Mouse (Mus musculus): Measurements from ENCODE around the gene Pphln1. TPM values are rescaled to one million over a fixed set of nuclear protein-coding genes. Genes with fewer than 3 reads are reported as not detected.

Pphln1 gene
- total and polyA plus RNA-seq, 2 experiments from 2014 or later: 32.3 to 37.9 TPM

- Histone ChIP-seq H3K27me3 (ENCODE audit: insufficient read depth, low read length) (no peaks in the 10 kb centered on the region), H3K4me2 (ENCODE audit: low read depth) (no peak overlapping the region), H3K4me3 (ENCODE audit: low read depth, low read length) (no peak overlapping the region), H3K27ac (ENCODE audit: low read depth, low read length) (no peak overlapping the region), H3K36me3 (ENCODE audit: insufficient read depth) (no peaks in the 10 kb centered on the region; the same call in 1 of the 2 replicates), H3K4me1 (ENCODE audit: insufficient read depth) (no peaks in the 10 kb centered on the region), H3K9ac (no peak overlapping the region), H3K9me3 (ENCODE audit: low read length) (no peaks in the 10 kb centered on the region)
- DNase-seq (no peak), ATAC-seq (no peak)
- 87% methylated on average over 4 of the region's 4 CpGs for WGBS
- no peak for TF ChIP-seq CTCF (IDR thresholded peaks at IDR 0.05; ENCODE audit: low read depth)
Observed at GRCm38 (mm10) chr15:93489597-93489996, 91.4 kb downstream of the Pphln1 start.

GRCm38 (mm10) chr15:93494700-93495099, 96.5 kb downstream of the Pphln1 start:
- Histone ChIP-seq H3K36me3 (ENCODE audit: insufficient read depth) (peaks cover 3% of the 10 kb centered on the region), H3K4me3 (ENCODE audit: low read depth, low read length) (no peak overlapping the region), H3K9ac (no peak overlapping the region), H3K27me3 (ENCODE audit: insufficient read depth, low read length) (no peaks in the 10 kb centered on the region), H3K27ac (ENCODE audit: low read depth, low read length) (no peak overlapping the region), H3K4me2 (ENCODE audit: low read depth) (no peak overlapping the region), H3K9me3 (ENCODE audit: low read length) (no peaks in the 10 kb centered on the region), H3K4me1 (ENCODE audit: insufficient read depth) (no peaks in the 10 kb centered on the region)
- TF ChIP-seq CTCF (IDR thresholded peaks at IDR 0.05; ENCODE audit: low read depth): no peak
- ATAC-seq (no peak), DNase-seq (no peak)
- 89% methylated on average over 7 of the region's 7 CpGs for WGBS

- Histone ChIP-seq H3K27ac (ENCODE audit: low read depth, low read length) (no peak overlapping the region), H3K4me2 (ENCODE audit: low read depth) (no peak overlapping the region), H3K36me3 (ENCODE audit: insufficient read depth) (peaks cover 33% of the 10 kb centered on the region), H3K27me3 (ENCODE audit: insufficient read depth, low read length) (no peaks in the 10 kb centered on the region), H3K9me3 (ENCODE audit: low read length) (no peaks in the 10 kb centered on the region), H3K4me1 (ENCODE audit: insufficient read depth) (no peaks in the 10 kb centered on the region), H3K9ac (no peak overlapping the region), H3K4me3 (ENCODE audit: low read depth, low read length) (no peak overlapping the region)
- WGBS: 50% methylated on average over 9 of the region's 9 CpGs
- no peak for TF ChIP-seq CTCF (IDR thresholded peaks at IDR 0.05; ENCODE audit: low read depth)
- DNase-seq (no peak), ATAC-seq (no peak)
Observed at GRCm38 (mm10) chr15:93499866-93500265, 101.7 kb downstream of the Pphln1 start.

- Histone ChIP-seq H3K9me3 (ENCODE audit: low read length) (no peaks in the 10 kb centered on the region), H3K4me1 (ENCODE audit: insufficient read depth) (no peaks in the 10 kb centered on the region), H3K27ac (ENCODE audit: low read depth, low read length) (no peak overlapping the region), H3K4me3 (ENCODE audit: low read depth, low read length) (no peak overlapping the region), H3K27me3 (ENCODE audit: insufficient read depth, low read length) (no peaks in the 10 kb centered on the region), H3K36me3 (ENCODE audit: insufficient read depth) (peaks cover 36% of the 10 kb centered on the region), H3K9ac (no peak overlapping the region), H3K4me2 (ENCODE audit: low read depth) (no peak overlapping the region)
- peak; percentile 11; the same call in 1 of the 2 replicates for TF ChIP-seq CTCF (IDR thresholded peaks at IDR 0.05; ENCODE audit: low read depth)
- DNase-seq: no peak
- no peak for ATAC-seq
- 95% methylated on average over 9 of the region's 9 CpGs for WGBS
Observed at GRCm38 (mm10) chr15:93502703-93503102, 104.6 kb downstream of the Pphln1 start.

- WGBS: 90% methylated on average over 35 of the region's 35 CpGs
Observed at GRCm38 (mm10) chr15:93503201-93503745, 105.1 kb downstream of the Pphln1 start.

GRCm38 (mm10) chr15:93504808-93505207, 106.7 kb downstream of the Pphln1 start:
- H3K4me1 ChIP-seq (ENCODE audit: insufficient read depth): no peaks in the 10 kb centered on the region
- ATAC-seq: no peak
- H3K27me3 ChIP-seq (ENCODE audit: insufficient read depth, low read length): no peaks in the 10 kb centered on the region
- no peak overlapping the region for H3K27ac ChIP-seq (ENCODE audit: low read depth, low read length)
- H3K4me3 ChIP-seq (ENCODE audit: low read depth, low read length): no peak overlapping the region
- no peak overlapping the region for H3K9ac ChIP-seq
- 92% methylated on average over 17 of the region's 17 CpGs for WGBS
- H3K36me3 ChIP-seq (ENCODE audit: insufficient read depth): peaks cover 32% of the 10 kb centered on the region
- no peak overlapping the region for H3K4me2 ChIP-seq (ENCODE audit: low read depth)
- TF ChIP-seq CTCF (IDR thresholded peaks at IDR 0.05; ENCODE audit: low read depth): no peak
- DNase-seq: no peak
- H3K9me3 ChIP-seq (ENCODE audit: low read length): no peaks in the 10 kb centered on the region

More at GRCm38 (mm10) chr15:93503201-93503745, 105.1 kb downstream of the Pphln1 start:
- Histone ChIP-seq H3K36me3 (ENCODE audit: insufficient read depth) (peaks cover 36% of the 10 kb centered on the region), H3K9me3 (ENCODE audit: low read length) (no peaks in the 10 kb centered on the region), H3K27me3 (ENCODE audit: insufficient read depth, low read length) (no peaks in the 10 kb centered on the region), H3K4me2 (ENCODE audit: low read depth) (no peak overlapping the region), H3K9ac (no peak overlapping the region), H3K4me3 (ENCODE audit: low read depth, low read length) (no peak overlapping the region), H3K4me1 (ENCODE audit: insufficient read depth) (no peaks in the 10 kb centered on the region), H3K27ac (ENCODE audit: low read depth, low read length) (no peak overlapping the region)
- ATAC-seq (no peak), DNase-seq (no peak)
- no peak for TF ChIP-seq CTCF (IDR thresholded peaks at IDR 0.05; ENCODE audit: low read depth)

- WGBS: 29% methylated on average over 12 of the region's 12 CpGs
- Histone ChIP-seq H3K4me1 (ENCODE audit: insufficient read depth) (no peaks in the 10 kb centered on the region; the same call in 1 of the 2 replicates), H3K9ac (no peak overlapping the region), H3K27ac (ENCODE audit: low read depth, low read length) (no peak overlapping the region), H3K36me3 (ENCODE audit: insufficient read depth) (no peaks in the 10 kb centered on the region), H3K4me2 (ENCODE audit: low read depth) (0 out of 2 replicates have a peak overlapping the region, but pooled peaks have one; percentile 5), H3K9me3 (ENCODE audit: low read length) (no peaks in the 10 kb centered on the region), H3K27me3 (ENCODE audit: insufficient read depth, low read length) (no peaks in the 10 kb centered on the region), H3K4me3 (ENCODE audit: low read depth, low read length) (no peak overlapping the region)
- no peak for TF ChIP-seq CTCF (IDR thresholded peaks at IDR 0.05; ENCODE audit: low read depth)
- DNase-seq (peak; percentile 23), ATAC-seq (peak; percentile 54)
Observed at GRCm38 (mm10) chr15:93510690-93511336, 112.7 kb downstream of the Pphln1 start.

Data from forebrain, postnatal 0 days (tissue).